Mouse (Mus musculus) neural tube, embryonic 13.5 days (tissue): Measurements from ENCODE around the gene Tigd3. TPM values are rescaled to one million over a fixed set of nuclear protein-coding genes. Genes with fewer than 3 reads are reported as not detected.

ENCODE experiments used
- ATAC-seq: fragments of 200-750 bp; cut with Nextera tagmentation; 2 replicates; pipeline ENCODE4 v1.8.0; 2017; ENCODE audit warnings: low read depth, mild to moderate bottlenecking, moderate TSS enrichment, moderate library complexity
- H3K27ac ChIP-seq: fragments of 300-500 bp; sonication (generic); replicated peaks from 2 replicates; pipeline ENCODE4 v1.5.1; 2015; ENCODE audit warnings: moderate library complexity, mild to moderate bottlenecking, inconsistent platforms
- H3K27me3 ChIP-seq: fragments of 300-500 bp; sonication (generic); 2 replicates; pipeline ENCODE4 v1.6.1; 2015; ENCODE audit warnings: mild to moderate bottlenecking, inconsistent platforms
- H3K36me3 ChIP-seq: fragments of 300-500 bp; sonication (generic); 2 replicates; pipeline ENCODE4 v1.6.1; 2015; ENCODE audit warnings: mild to moderate bottlenecking, inconsistent platforms
- H3K4me1 ChIP-seq: fragments of 300-500 bp; sonication (generic); replicated peaks from 2 replicates; pipeline ENCODE4 v1.6.1; 2015; ENCODE audit warnings: inconsistent platforms
- H3K4me2 ChIP-seq: fragments of 300-500 bp; sonication (generic); 2 replicates; pipeline ENCODE4 v1.6.1; 2015; ENCODE audit warnings: inconsistent platforms, mild to moderate bottlenecking, moderate library complexity
- H3K4me3 ChIP-seq: fragments of 300-500 bp; sonication (generic); 2 replicates; pipeline ENCODE4 v1.5.1; 2015; ENCODE audit warnings: mild to moderate bottlenecking, inconsistent platforms
- H3K9ac ChIP-seq: fragments of 300-500 bp; sonication (generic); 2 replicates; pipeline ENCODE4 v1.6.1; 2015; ENCODE audit warnings: moderate library complexity, mild to moderate bottlenecking, inconsistent platforms
- H3K9me3 ChIP-seq: fragments of 300-500 bp; sonication (generic); 2 replicates; pipeline ENCODE4 v1.6.1; 2016; ENCODE audit warnings: inconsistent platforms
- whole genome bisulfite sequencing: fragments of 180-500 bp; shearing (Covaris S2); methylation state at CpG from one replicate; pipeline ENCODE4 v1.1.7; 2015; 5-methylcytosine and 5-hydroxymethylcytosine counted together
- polyA plus RNA-seq: library from polyadenylated mRNA; unstranded; fragments of >200 nt; fragmentation: Nextera tagmentation; extraction: Ambion mirVana; gene quantifications from 2 replicates; pipeline ENCODE4 v1.2.1, GENCODE M21; 2015

The Tigd3 gene
- polyA plus RNA-seq, 1 experiment from 2014 or later, result 11.1 TPM

DNA sequence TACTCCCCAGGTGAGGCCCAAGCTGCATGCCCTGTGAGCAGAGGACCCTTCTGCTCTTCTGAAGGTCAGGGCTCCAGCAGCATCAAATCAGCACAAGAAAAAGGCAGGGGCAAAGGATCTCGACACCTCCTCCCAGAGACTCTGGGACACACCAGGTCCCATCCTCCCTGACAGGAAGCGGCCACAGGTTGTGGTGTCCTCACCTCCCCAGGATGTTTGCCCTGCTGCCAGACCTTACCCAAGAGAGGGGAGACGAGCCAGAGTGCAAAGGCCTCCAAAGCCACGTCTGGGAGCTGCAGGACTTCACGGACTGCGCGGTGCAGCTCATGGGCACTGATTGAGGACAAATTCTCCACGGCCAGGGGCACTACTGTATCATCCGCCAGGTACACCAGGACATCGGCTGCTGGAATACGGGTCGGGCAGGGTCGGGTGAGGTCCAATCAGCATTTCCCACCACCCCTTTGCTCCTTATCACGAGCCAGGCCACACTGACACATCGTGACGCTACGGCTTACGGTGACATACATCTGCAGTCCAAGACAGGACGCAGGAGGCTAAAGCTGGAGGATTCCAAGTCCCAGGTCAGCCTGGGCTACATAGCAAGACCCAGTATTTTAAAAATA, 20.9 kb downstream of the Tigd3 start:
- no peaks in the 10 kb centered on the region for H3K27me3 ChIP-seq
- no peak overlapping the region for H3K4me3 ChIP-seq
- 90% methylated on average over 19 of the region's 19 CpGs for WGBS
- H3K9me3 ChIP-seq, result no peaks in the 10 kb centered on the region
- H3K9ac ChIP-seq, result 0 out of 2 replicates have a peak overlapping the region, but pooled peaks have one; percentile 86
- H3K36me3 ChIP-seq, result peaks cover 23% of the 10 kb centered on the region
- no peak overlapping the region for H3K27ac ChIP-seq
- H3K4me2 ChIP-seq, result no peak overlapping the region
- H3K4me1 ChIP-seq, result peaks cover 57% of the 10 kb centered on the region
- no peak for ATAC-seq

DNA sequence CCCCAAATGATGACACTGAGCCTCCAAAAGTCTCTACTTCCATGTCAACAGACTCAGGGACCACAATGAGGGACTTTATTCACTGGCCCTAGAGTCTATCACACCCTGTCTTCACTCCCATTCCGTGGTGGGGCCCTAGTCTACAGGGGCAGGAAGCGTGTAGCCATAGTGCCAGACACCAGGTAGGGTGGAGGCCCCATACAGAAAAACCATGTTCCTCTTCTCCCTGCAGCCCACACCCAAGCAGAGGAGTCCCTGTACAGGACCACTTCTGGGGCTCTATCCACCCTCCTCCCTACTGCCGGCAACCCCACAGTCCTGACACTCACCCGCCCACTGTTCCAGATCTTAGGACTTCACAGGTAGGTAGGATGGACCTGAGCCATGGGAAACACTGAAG, 21.4 kb downstream of the Tigd3 start:
- 0 out of 2 replicates have a peak overlapping the region, but pooled peaks have one; percentile 86 for H3K9ac ChIP-seq
- H3K9me3 ChIP-seq, result no peaks in the 10 kb centered on the region
- no peak overlapping the region for H3K4me3 ChIP-seq
- H3K27me3 ChIP-seq, result no peaks in the 10 kb centered on the region
- no peak for ATAC-seq
- H3K27ac ChIP-seq, result no peak overlapping the region
- no peak overlapping the region for H3K4me2 ChIP-seq
- 92% methylated on average over 4 of the region's 4 CpGs for WGBS
- peaks cover 52% of the 10 kb centered on the region for H3K4me1 ChIP-seq
- peaks cover 28% of the 10 kb centered on the region for H3K36me3 ChIP-seq

DNA sequence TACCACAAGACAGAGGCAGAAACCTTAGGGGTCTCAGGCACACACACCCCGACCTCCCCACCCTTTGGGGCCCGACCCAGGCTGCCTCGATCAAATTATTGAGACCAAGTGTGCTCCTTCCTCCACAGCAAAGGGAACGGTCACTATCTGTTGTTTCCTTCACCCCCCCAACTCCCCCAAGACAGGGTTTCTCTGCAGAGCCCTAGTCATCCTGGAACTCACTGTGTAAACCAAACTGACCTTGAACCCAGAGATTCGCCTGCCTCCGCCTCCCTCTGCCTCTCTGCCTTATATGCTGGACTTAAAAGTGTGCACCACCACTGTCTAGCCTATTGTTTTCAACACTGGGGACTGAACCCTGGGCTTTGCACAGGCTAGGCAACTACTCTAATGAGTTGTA, 22.3 kb downstream of the Tigd3 start:
- H3K27me3 ChIP-seq, result no peaks in the 10 kb centered on the region
- H3K36me3 ChIP-seq, result peaks cover 36% of the 10 kb centered on the region
- peak overlapping the region; percentile 22; the same call in 1 of the 2 replicates for H3K4me2 ChIP-seq
- 58% methylated on average over 6 of the region's 6 CpGs for WGBS
- ATAC-seq, result no peak
- peak overlapping the region; percentile 74 for H3K27ac ChIP-seq
- no peaks in the 10 kb centered on the region for H3K9me3 ChIP-seq
- no peak overlapping the region for H3K4me3 ChIP-seq
- H3K9ac ChIP-seq, result peak overlapping the region; percentile 58
- peaks cover 50% of the 10 kb centered on the region for H3K4me1 ChIP-seq

DNA sequence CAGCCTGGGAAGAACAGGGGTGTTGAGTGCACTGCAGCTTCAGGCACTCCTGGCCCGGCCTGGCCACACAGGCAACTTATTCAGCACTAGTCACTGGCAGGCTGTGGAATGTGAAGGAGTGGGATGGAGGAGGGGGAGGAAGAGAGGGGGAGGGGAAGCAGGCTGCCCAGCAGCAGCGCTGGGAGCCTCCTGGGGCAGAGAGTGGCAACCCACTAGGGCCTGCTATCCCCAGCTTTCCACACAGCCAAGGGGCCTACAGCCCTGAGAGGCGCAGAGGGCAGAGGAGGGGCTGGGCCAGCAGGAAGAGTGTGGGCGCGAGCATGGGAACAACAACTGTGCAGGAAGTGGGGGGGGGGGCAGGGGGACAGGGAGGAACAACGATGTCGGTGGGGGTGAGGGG, 22.7 kb downstream of the Tigd3 start:
- peak overlapping the region; percentile 58 for H3K9ac ChIP-seq
- H3K36me3 ChIP-seq, result peaks cover 41% of the 10 kb centered on the region
- H3K9me3 ChIP-seq, result no peaks in the 10 kb centered on the region
- H3K27ac ChIP-seq, result peak overlapping the region; percentile 74
- no peak overlapping the region for H3K4me3 ChIP-seq
- H3K4me2 ChIP-seq, result peak overlapping the region; percentile 22; the same call in 1 of the 2 replicates
- H3K4me1 ChIP-seq, result peaks cover 50% of the 10 kb centered on the region
- peak; percentile 25; the same call in 1 of the 2 replicates for ATAC-seq
- no peaks in the 10 kb centered on the region for H3K27me3 ChIP-seq
- 12% methylated on average over 7 of the region's 7 CpGs for WGBS

DNA sequence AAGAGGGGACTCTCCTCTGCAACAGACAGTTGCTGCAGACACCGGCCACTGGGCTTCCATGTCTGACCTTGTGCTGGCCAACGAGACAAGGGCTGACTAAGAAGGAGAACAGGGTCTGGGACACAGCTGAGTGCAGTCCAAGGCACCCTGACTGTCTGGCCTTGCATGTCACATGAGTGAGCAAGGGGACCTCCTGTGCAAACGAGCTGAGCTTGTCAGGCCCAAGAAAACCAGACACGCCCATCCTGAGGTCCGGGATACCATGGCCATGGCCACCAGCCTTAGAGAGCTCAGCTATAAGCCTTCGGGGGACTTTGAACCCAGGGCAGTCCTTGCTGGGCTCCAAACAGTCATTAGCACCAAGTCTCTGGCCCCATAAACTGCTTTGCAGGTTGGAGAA, 25.9 kb downstream of the Tigd3 start:
- Histone ChIP-seq H3K27ac (no peak overlapping the region), H3K9ac (no peak overlapping the region), H3K36me3 (peaks cover 72% of the 10 kb centered on the region), H3K9me3 (no peaks in the 10 kb centered on the region), H3K4me2 (no peak overlapping the region), H3K27me3 (no peaks in the 10 kb centered on the region), H3K4me3 (no peak overlapping the region), H3K4me1 (peaks cover 27% of the 10 kb centered on the region)
- WGBS, result 90% methylated on average over 6 of the region's 6 CpGs
- no peak for ATAC-seq

DNA sequence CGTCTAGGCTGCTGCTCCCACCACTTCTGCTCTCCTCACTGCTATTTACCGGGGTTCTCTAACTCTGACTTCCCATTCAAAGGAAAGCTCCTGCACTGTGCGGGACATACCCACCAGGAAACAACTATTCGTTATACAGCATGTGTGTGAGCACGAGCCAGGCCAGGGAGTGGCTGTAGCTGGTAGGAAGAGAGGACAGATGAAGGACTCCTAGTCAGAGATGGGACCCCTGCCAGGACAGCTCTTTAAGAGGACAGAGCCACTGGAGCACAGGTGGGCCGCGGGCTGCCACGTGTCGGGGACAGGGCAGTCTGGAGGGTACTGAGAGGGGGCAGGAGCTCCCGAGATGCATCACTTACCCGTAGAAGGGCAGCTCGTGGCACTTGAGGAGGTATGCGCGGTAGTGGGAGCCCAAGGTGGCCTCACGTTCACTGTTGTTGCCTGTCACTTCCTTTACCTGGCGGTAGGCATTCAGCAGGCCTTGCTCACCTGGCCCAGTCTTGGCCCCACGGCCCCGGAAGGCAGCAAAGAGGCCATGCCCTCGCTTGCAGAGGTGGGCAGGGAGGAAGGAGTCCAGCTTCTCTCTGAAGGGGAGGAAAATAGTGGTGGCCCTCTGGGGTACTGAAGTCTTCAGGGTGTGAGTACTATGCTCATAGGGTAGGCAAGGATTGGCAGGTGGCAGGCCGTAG, 29.1 kb downstream of the Tigd3 start:
- Histone ChIP-seq H3K9ac (no peak overlapping the region), H3K27me3 (no peaks in the 10 kb centered on the region), H3K9me3 (no peaks in the 10 kb centered on the region), H3K27ac (no peak overlapping the region), H3K36me3 (peaks cover 97% of the 10 kb centered on the region), H3K4me1 (no peaks in the 10 kb centered on the region), H3K4me2 (no peak overlapping the region), H3K4me3 (no peak overlapping the region)
- no peak for ATAC-seq
- WGBS, result 94% methylated on average over 20 of the region's 20 CpGs

DNA sequence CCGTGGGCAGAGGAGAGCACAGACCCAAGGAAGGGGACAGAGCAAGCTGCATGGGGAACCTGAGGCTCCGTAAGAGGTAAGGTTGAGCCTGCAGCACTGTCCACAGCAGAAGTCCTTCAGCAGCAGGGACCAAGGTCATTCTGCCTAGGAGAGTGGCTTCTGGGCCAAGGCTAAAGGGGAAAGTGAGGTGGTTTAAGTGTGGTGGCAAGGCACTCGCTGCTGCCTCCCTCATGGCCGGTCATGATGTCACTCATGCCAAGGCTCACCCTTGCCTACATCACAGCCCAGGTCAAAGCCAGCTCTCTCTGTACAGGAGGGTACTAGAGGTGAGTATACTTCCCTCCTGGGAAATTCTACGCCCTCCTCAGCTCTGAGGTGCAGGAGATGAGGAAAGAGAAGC, 30.2 kb downstream of the Tigd3 start:
- H3K27me3 ChIP-seq, result no peaks in the 10 kb centered on the region
- no peak for ATAC-seq
- peaks cover 98% of the 10 kb centered on the region for H3K36me3 ChIP-seq
- H3K4me2 ChIP-seq, result no peak overlapping the region
- no peak overlapping the region for H3K4me3 ChIP-seq
- no peaks in the 10 kb centered on the region for H3K9me3 ChIP-seq
- H3K9ac ChIP-seq, result no peak overlapping the region
- H3K4me1 ChIP-seq, result no peaks in the 10 kb centered on the region
- H3K27ac ChIP-seq, result no peak overlapping the region
- 93% methylated on average over 5 of the region's 5 CpGs for WGBS

DNA sequence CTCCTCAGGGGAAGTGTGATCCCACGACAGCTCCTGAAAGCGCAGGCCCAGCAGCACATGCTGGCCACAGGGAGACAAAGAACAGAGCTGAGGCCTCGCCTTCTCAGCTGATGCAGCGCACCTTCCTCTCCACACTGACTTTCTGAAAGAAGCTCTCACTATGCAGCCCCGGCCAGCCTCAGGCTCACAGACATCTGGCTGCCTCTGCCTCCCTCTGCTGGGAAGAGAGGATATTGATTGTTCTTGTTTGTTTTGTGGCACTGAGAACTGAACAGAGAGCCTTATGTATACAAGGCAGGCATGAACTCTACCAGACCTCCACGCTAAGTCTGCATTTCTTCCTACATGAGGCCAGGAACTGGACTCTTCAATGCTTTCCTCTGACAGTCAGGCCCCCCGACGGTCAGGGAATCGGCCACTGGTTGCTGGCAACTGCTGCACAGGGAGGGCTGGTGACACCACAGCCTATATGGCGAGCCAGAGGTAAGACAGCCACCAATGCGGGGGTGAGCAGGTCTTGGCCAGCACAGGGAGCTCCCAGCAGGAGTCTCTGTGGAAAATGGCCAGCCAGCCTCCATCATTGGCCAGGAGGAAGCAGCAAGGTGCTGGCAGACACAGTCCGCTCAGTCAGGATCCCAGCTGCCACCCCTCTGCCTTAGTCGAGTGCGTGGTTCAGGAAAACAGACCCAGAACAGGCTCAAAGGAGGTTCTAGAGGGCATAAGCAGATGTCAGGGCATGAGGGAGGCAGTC, 31.4 kb downstream of the Tigd3 start:
- H3K4me3 ChIP-seq, result no peak overlapping the region
- 96% methylated on average over 14 of the region's 14 CpGs for WGBS
- no peaks in the 10 kb centered on the region for H3K27me3 ChIP-seq
- H3K9me3 ChIP-seq, result no peaks in the 10 kb centered on the region
- no peak for ATAC-seq
- no peak overlapping the region for H3K27ac ChIP-seq
- peaks cover 99% of the 10 kb centered on the region for H3K36me3 ChIP-seq
- no peak overlapping the region for H3K9ac ChIP-seq
- H3K4me2 ChIP-seq, result no peak overlapping the region
- no peaks in the 10 kb centered on the region for H3K4me1 ChIP-seq

DNA sequence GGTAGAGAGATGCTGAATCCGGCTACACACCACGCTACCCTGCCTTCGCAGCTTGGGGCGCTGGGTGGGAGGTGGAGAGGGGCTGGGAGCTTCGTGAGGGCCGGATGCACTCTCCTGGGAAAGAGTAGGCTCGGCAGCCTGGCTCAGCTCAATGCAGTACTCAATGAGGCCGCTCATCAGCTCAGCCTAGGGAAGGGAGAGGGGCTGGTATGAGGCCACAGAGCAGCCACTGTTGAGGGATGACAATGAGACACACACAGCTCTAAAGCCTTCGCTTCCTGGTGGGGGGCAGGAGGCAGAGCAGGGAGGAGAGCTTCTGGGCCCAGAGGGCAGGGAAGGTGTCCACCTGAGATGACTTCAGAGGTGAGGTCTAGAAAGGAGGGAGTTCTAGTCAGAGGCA, 37.3 kb downstream of the Tigd3 start:
- WGBS, result 81% methylated on average over 9 of the region's 9 CpGs
- Histone ChIP-seq H3K9me3 (no peaks in the 10 kb centered on the region), H3K27me3 (no peaks in the 10 kb centered on the region), H3K9ac (0 out of 2 replicates have a peak overlapping the region, but pooled peaks have one; percentile 2), H3K4me1 (no peaks in the 10 kb centered on the region), H3K27ac (no peak overlapping the region), H3K36me3 (peaks cover 86% of the 10 kb centered on the region), H3K4me3 (no peak overlapping the region), H3K4me2 (no peak overlapping the region)
- ATAC-seq, result no peak

DNA sequence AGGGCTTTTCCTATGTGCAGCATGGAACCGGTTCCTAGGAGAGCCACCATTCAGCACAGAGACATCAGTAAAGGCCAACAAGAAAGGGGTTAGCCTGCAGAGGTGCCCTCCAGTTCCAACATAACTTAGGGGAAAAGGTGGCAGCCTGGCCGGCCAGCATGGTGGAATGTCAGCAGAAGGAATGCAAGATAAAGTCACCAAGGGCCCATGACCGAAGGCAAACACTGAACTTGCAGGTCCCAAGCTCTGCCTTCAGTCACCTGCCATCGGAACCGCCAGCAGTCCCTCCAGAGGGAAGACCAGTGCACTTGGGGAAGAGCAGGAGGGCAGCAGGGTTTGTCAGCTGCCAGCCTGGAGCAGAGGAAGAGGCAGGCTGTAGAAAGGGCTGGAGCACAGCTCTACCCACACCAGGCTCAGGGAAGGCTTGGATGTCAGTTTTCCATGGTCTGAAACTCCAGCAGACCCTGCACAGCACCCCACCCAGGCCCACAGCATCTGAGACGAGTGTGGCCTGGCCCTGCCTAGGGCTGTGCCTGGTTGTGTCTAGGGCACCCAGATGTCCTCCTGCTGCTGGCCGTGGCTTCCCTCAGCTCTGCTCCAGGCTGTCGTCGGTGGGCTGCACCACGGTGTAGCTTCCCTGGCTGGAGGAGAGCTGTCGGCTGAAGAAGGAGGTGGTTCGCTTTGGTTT, 41.8 kb downstream of the Tigd3 start:
- Histone ChIP-seq H3K4me1 (peaks cover 33% of the 10 kb centered on the region), H3K4me3 (no peak overlapping the region), H3K9me3 (no peaks in the 10 kb centered on the region), H3K27me3 (no peaks in the 10 kb centered on the region), H3K9ac (peak overlapping the region; percentile 22; the same call in 1 of the 2 replicates), H3K4me2 (no peak overlapping the region), H3K36me3 (peaks cover 42% of the 10 kb centered on the region), H3K27ac (no peak overlapping the region)
- no peak for ATAC-seq
- 87% methylated on average over 12 of the region's 12 CpGs for WGBS

DNA sequence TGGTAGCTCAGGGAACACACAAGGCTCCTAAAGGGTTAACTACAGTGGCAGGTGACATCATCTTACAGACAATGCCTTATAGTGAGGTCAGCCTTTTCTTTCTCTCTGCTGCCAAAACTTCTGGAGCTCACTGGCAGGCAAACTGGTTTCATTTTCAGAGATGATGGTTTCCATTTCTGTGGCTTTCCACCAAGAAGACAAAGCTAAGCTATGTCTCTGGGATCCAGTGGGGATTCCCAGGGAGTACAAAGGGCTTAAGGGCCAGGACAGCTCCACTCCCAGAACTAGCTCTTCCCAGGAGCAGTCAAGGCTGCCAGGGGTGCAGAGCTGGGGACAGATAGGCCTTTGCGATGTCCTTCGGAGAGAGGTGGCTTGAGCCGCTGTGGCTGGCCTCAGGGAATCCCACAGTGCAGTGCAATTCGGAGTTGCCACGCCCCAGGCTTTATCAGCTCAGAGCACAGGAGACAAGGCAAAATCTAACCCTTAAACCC, 42.4 kb downstream of the Tigd3 start:
- ATAC-seq, result no peak
- H3K4me1 ChIP-seq, result peaks cover 40% of the 10 kb centered on the region
- H3K27ac ChIP-seq, result no peak overlapping the region
- no peaks in the 10 kb centered on the region for H3K9me3 ChIP-seq
- H3K4me2 ChIP-seq, result no peak overlapping the region
- 67% methylated on average over 5 of the region's 5 CpGs for WGBS
- peak overlapping the region; percentile 41; the same call in 1 of the 2 replicates for H3K9ac ChIP-seq
- H3K27me3 ChIP-seq, result no peaks in the 10 kb centered on the region
- no peak overlapping the region for H3K4me3 ChIP-seq
- peaks cover 37% of the 10 kb centered on the region for H3K36me3 ChIP-seq
